Mouse (Mus musculus) MEL (cell line): Measurements from ENCODE around the gene Cxcr5. TPM values are rescaled to one million over a fixed set of nuclear protein-coding genes. Genes with fewer than 3 reads are reported as not detected.

Source experiments
- DNase-seq: peaks from one replicate; pipeline ENCODE4 v3.0.0; 2011; ENCODE audit warnings: low read depth, low spot score
- H3K27ac ChIP-seq: 2 replicates; pipeline ENCODE4 v1.5.1; 2012; ENCODE audit warnings: low read depth, mild to moderate bottlenecking, control low read depth, low read length, moderate library complexity; ENCODE audit not compliant: control insufficient read depth
- H3K27me3 ChIP-seq, 2 experiments: fragments of 150-350 bp in 1 of 2; sonication (generic) in 1 of 2; 2 replicates each; pipeline ENCODE4 v1.6.1; 2012; ENCODE audit warnings: low read length in 2 of 2, mild to moderate bottlenecking in 2 of 2, improper control_type of control experiment in 1 of 2, moderate library complexity in 1 of 2; ENCODE audit not compliant: insufficient read depth in 2 of 2, control insufficient read depth in 1 of 2
- H3K36me3 ChIP-seq, 2 experiments: 2 replicates each; pipeline ENCODE4 v1.6.1; 2012 to 2014; ENCODE audit warnings: low read length in 2 of 2, improper control_type of control experiment in 1 of 2, inconsistent platforms in 1 of 2, mild to moderate bottlenecking in 1 of 2; ENCODE audit not compliant: insufficient read depth in 2 of 2, control insufficient read depth in 1 of 2
- H3K4me1 ChIP-seq, 2 experiments: fragments of 150-350 bp in 1 of 2; sonication (generic) in 1 of 2; 2 replicates each; pipeline ENCODE4 v1.6.1; 2012; ENCODE audit warnings: low read length in 2 of 2, improper control_type of control experiment in 1 of 2, mild to moderate bottlenecking in 1 of 2; ENCODE audit not compliant: insufficient read depth in 2 of 2, control insufficient read depth in 1 of 2
- H3K4me3 ChIP-seq, 2 experiments: fragments of 150-350 bp in 1 of 2; sonication (generic) in 1 of 2; 2 replicates each; pipeline ENCODE4 v1.5.1; 2012; ENCODE audit warnings: low read depth in 2 of 2, low read length in 2 of 2, mild to moderate bottlenecking in 2 of 2, moderate library complexity in 2 of 2, control low read depth in 1 of 2, improper control_type of control experiment in 1 of 2; ENCODE audit not compliant: control insufficient read depth in 1 of 2, insufficient read depth in 1 of 2
- H3K79me2 ChIP-seq: 2 replicates; pipeline ENCODE4 v1.6.1; 2012; ENCODE audit warnings: mild to moderate bottlenecking, low read length, moderate library complexity; ENCODE audit not compliant: control insufficient read depth, poor library complexity, insufficient read depth
- H3K9ac ChIP-seq: 2 replicates; pipeline ENCODE4 v1.6.1; 2012; ENCODE audit warnings: low read depth, mild to moderate bottlenecking, control low read depth, low read length, moderate library complexity; ENCODE audit not compliant: control insufficient read depth, poor library complexity, severe bottlenecking
- H3K9me3 ChIP-seq: fragments of 150-350 bp; sonication (generic); replicated peaks from 2 replicates; pipeline ENCODE4 v1.6.1; 2012; ENCODE audit warnings: mild to moderate bottlenecking, low read length, improper control_type of control experiment, moderate library complexity; ENCODE audit not compliant: insufficient read depth
- CHD1 ChIP-seq: IDR thresholded peaks from 2 replicates; pipeline ENCODE4 v1.6.1; 2012; ENCODE audit warnings: low read depth, mild to moderate bottlenecking, inconsistent platforms, low read length, improper control_type of control experiment
- E2F4 ChIP-seq: IDR thresholded peaks from 2 replicates; pipeline ENCODE4 v1.6.1; 2011; ENCODE audit warnings: low read depth, low read length, improper control_type of control experiment, borderline replicate concordance
- EP300 ChIP-seq, 2 experiments: IDR thresholded peaks; 2 replicates each; pipeline ENCODE4 v1.6.1; 2011; ENCODE audit warnings: improper control_type of control experiment in 2 of 2, low read length in 2 of 2, low read depth in 1 of 2, mild to moderate bottlenecking in 1 of 2
- KAT2A ChIP-seq: conservative IDR thresholded peaks from 2 replicates; pipeline ENCODE4 v1.6.1; 2012; ENCODE audit warnings: low read depth, low read length, improper control_type of control experiment, inconsistent platforms
- NRF1 ChIP-seq: IDR thresholded peaks from 2 replicates; pipeline ENCODE4 v1.6.1; 2014; ENCODE audit warnings: low read depth, mild to moderate bottlenecking, inconsistent platforms, low read length, improper control_type of control experiment, moderate library complexity; ENCODE audit not compliant: poor library complexity, insufficient read depth, severe bottlenecking
- POLR2A ChIP-seq, 2 experiments: IDR thresholded peaks; 2 replicates each; pipeline ENCODE4 v1.6.1; 2011 to 2012; ENCODE audit warnings: low read length in 2 of 2, mild to moderate bottlenecking in 2 of 2, control low read depth in 1 of 2, improper control_type of control experiment in 1 of 2, low read depth in 1 of 2, moderate library complexity in 1 of 2; ENCODE audit not compliant: control insufficient read depth in 1 of 2, insufficient read depth in 1 of 2, poor library complexity in 1 of 2
- SMC3 ChIP-seq: IDR thresholded peaks from 2 replicates; pipeline ENCODE4 v1.6.1; 2011; ENCODE audit warnings: low read depth, low read length, improper control_type of control experiment
- TBP ChIP-seq: IDR thresholded peaks from 2 replicates; pipeline ENCODE4 v1.8.0; 2011; ENCODE audit warnings: low read depth, low read length, improper control_type of control experiment
- UBTF ChIP-seq: IDR thresholded peaks from 2 replicates; pipeline ENCODE4 v1.6.1; 2012; ENCODE audit warnings: low read depth, mild to moderate bottlenecking, inconsistent platforms, low read length, improper control_type of control experiment, moderate library complexity, borderline replicate concordance; ENCODE audit not compliant: insufficient read depth
- USF1 ChIP-seq: IDR thresholded peaks from 2 replicates; pipeline ENCODE4 v1.6.1; 2014; ENCODE audit warnings: low read depth, mild to moderate bottlenecking, inconsistent platforms, low read length, improper control_type of control experiment, moderate library complexity
- ZKSCAN1 ChIP-seq: IDR thresholded peaks from 2 replicates; pipeline ENCODE4 v1.6.1; 2012; ENCODE audit warnings: low read depth, mild to moderate bottlenecking, inconsistent platforms, low read length, improper control_type of control experiment, moderate library complexity
- ZMIZ1 ChIP-seq: IDR thresholded peaks from 2 replicates; pipeline ENCODE4 v1.6.1; 2012; ENCODE audit warnings: low read depth, mild to moderate bottlenecking, inconsistent platforms, low read length, improper control_type of control experiment, moderate library complexity
- ZNF384 ChIP-seq: IDR thresholded peaks from 2 replicates; pipeline ENCODE4 v1.6.1; 2012; ENCODE audit warnings: low read depth, mild to moderate bottlenecking, inconsistent platforms, low read length, improper control_type of control experiment
- polyA plus RNA-seq, 2 experiments: library from polyadenylated mRNA; stranded (reverse) in 1 of 2; unstranded in 1 of 2; fragments of >175 nt in 1 of 2; fragments of >200 nt in 1 of 2; gene quantifications; 2 replicates each; pipeline versions ENCODE4 v1.2.1 to v1.2.4; 2012; ENCODE audit warnings: low replicate concordance in 2 of 2, low read depth in 1 of 2; ENCODE audit not compliant: insufficient read length in 2 of 2, insufficient read depth in 1 of 2, missing spikeins in 1 of 2
- total RNA-seq: library from RNA; depleted of rRNA; stranded (reverse); fragments of 300-350 nt; gene quantifications from 2 replicates; pipeline ENCODE4 v1.2.3, GENCODE M21; 2012

Cxcr5 gene
- total and polyA plus RNA-seq, 3 experiments, result 0.18 TPM; not detected in 2

DNA sequence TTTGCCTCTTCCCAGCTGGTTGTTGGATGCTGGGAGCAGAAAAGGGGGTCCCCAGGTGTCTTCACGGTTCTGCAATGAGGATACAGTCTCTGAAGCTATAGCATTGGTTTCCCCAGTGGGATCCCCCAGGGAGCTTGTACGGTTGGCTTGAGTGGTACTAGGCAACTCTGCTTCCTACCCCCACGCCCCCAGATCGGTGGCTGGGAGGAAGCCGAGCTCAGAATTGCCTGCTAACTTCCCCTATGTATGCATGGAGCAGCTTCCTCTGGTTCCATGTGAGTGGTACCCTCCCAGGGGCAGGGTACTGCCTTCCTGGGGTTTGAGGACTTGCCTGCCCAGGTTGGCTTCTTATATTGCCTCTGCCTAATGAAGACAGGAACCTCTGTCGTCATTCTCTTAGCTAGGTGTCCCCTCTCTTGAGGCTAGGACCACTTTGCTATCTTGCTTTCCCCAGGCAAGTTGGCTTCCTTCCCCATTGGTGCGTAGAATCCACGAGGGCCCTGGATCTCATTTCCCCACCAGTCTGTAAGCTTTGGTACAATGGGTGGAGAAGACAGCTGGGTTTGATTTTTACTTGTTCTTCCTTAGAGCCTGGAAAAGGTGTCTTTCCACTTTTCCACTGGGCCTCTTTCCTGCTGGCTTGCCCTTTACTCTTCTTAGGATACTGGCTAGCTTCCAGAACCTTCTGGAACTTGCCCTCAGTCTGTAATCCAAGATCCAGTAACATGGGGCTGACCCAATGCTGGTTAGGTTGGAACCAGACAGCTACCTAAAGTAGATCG is 49.6 kb downstream of the Cxcr5 start:
- Histone ChIP-seq H3K79me2 (no peaks in the 10 kb centered on the region), H3K27ac (no peak overlapping the region; the same call in 1 of the 2 replicates), H3K4me1 (peaks cover 0 to 26% of the 10 kb centered on the region in 2 experiments; a peak in 2 of 4 replicates), H3K36me3 (peaks cover 0 to 17% of the 10 kb centered on the region in 2 experiments; a peak in 2 of 4 replicates), H3K9me3 (no peaks in the 10 kb centered on the region), H3K27me3 (no peaks in the 10 kb centered on the region), H3K4me3 (no peak overlapping the region), H3K9ac (no peak overlapping the region)
- peak; percentile 15; the same call in 1 of the 2 replicates for TF ChIP-seq SMC3
- 0 out of 4 replicates have a peak, but pooled peaks of 1 of the 2 experiments have one; percentile 19 for TF ChIP-seq EP300 (IDR thresholded peaks at IDR 0.05; ENCODE audit: low read depth in 1 of 2, low read length in 2 of 2)
- TF ChIP-seq ZKSCAN1, result no peak
- DNase-seq, result peak; percentile 60

DNA sequence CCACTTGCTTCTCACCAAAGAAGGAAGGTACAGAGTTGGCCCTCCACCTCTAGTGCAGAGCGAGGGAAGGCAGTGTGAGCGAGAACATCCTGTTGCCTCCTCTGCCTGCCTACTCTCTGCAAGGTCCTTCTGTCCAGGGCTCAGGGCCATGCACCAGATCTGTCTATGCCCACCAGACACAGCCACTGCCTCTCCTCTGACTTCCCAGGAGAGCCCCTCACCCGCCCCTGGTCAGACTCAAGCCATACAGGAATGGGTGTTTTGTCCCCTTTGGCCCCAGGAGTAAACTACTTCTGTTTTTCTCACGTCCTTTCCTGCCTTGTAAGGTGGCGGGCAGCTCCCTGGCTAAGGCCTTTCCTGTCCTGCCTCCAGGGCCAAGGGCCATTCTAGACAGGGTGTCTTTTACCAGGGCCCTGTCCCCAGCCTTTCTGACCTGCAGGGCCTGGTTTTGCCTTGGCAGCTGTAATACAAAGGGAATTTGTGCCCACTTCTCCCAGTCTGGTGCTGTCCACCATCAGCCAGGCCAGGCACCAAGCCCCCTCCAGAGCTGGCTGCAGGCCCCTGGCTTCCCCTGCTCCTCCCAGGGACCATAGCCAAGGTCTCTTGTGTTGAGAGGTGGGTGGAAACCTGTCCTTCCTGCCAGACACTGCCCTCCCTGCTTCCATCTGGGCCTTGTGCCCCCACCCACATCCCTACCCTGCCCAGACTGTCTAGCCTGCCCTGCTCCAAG is 50.6 kb downstream of the Cxcr5 start:
- no peaks in the 10 kb centered on the region for H3K79me2 ChIP-seq
- no peak for TF ChIP-seq ZNF384
- TF ChIP-seq KAT2A, result no peak
- no peak for TF ChIP-seq E2F4
- TF ChIP-seq NRF1, result no peak
- no peak for TF ChIP-seq ZMIZ1
- TF ChIP-seq POLR2A (IDR thresholded peaks at IDR 0.05; ENCODE audit: control insufficient read depth in 1 of 2, insufficient read depth in 1 of 2, low read depth in 1 of 2, low read length in 2 of 2, poor library complexity in 1 of 2), result no peak
- TF ChIP-seq TBP, result no peak
- no peak for TF ChIP-seq CHD1
- no peak for TF ChIP-seq UBTF
- TF ChIP-seq USF1, result no peak
- TF ChIP-seq, all 39 proteins: peak for 0
- H3K27ac ChIP-seq, result no peak overlapping the region
- peaks cover 0 to 9% of the 10 kb centered on the region in 2 experiments; a peak in 2 of 4 replicates for H3K36me3 ChIP-seq
- H3K9me3 ChIP-seq, result no peaks in the 10 kb centered on the region
- no peaks in the 10 kb centered on the region for H3K27me3 ChIP-seq
- H3K9ac ChIP-seq, result no peak overlapping the region
- H3K4me1 ChIP-seq, result peaks cover 0 to 21% of the 10 kb centered on the region in 2 experiments; a peak in 2 of 4 replicates
- H3K4me3 ChIP-seq, result no peak overlapping the region
- DNase-seq, result no peak
